Mouse (Mus musculus) activated CD4-positive, CD25-positive, alpha-beta regulatory T cell, adult 9 weeks (primary cell): ENCODE data around the gene Dnpep. TPM values are rescaled to one million over a fixed set of nuclear protein-coding genes. Genes with fewer than 3 reads are reported as not detected.

ENCODE experiments used
- polyA plus RNA-seq: library from polyadenylated mRNA; unstranded; fragments of 100-300 nt; shearing (Covaris generic); gene quantifications from one replicate; pipeline ENCODE4 v1.2.1, GENCODE M21; 2017

Dnpep gene
- 79.7 TPM for polyA plus RNA-seq

DNA sequence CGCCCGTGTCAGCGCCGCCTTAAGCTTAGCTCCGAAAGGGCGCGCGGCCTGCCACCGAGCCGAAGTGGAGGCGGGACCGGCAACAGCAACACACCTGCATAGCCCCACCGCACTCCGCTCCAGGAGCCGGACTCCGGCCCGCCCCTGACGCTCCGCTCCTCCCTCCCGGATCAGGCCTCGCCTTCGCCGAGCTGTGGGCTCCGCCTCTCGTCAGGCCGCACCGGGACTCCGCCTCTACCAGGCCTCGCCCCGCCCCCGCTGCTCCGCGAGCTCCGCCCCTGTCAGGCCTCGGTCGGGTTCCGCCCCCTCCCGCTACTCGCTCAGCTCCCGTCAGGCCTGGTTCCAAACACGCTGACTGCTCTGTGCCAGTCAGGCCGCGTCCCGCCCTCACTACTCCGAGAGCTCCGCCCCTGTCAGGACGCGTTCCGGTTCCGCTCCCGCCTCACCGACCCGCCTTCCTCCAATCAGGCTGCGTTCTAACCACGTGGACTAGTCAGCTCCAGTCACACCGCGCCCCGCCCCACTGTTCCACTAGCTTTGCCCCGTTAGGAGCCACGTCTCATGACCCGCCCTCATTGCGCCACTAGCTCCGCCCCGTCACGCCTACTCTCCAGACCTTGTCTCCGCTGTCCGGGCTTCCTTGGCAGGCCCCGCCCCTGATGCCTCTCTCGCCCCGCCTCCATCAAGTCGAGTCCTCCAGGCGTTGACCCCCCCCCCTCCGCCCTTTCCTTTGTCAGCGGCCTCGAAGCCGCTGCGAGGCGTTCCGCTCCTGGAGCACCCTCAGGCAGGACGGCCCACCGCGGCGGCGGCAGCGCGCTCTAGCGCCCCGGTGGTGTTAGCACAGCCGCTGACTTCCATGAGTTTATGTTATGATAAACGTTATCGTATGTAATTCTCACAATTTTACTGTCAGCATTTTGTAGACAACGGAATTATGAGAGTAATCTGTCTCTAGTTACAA is at the start of gene Dnpep:
Dnpep (minus strand) TSS at position 750 of the 961 bp plus-strand sequence.

DNA sequence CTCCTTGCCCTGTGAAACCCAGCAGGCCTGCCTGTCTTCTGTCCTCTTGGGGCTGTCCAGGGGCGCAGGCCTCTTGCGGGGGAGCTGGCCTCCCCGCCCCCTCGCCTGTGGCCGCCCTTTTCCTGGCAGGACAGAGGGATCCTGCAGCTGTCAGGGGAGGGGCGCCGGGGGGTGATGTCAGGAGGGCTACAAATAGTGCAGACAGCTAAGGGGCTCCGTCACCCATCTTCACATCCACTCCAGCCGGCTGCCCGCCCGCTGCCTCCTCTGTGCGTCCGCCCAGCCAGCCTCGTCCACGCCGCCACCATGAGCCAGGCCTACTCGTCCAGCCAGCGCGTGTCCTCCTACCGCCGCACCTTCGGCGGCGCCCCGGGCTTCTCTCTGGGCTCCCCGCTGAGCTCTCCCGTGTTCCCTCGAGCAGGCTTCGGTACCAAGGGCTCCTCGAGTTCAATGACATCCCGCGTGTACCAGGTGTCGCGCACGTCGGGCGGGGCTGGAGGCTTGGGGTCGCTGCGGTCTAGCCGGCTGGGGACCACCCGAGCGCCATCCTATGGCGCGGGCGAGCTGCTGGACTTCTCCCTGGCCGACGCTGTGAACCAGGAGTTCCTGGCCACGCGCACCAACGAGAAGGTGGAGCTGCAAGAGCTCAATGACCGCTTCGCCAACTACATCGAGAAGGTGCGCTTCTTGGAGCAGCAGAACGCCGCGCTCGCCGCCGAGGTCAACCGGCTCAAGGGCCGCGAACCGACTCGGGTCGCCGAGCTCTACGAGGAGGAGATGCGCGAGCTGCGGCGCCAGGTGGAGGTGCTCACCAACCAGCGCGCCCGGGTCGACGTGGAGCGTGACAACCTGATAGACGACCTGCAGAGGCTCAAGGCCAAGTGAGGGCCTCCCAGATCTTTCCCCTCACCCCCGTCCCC is 42.6 kb upstream of the Dnpep start, which contains the start of gene Des:
Des (plus strand) TSS at position 218 of the 920 bp plus-strand sequence.

DNA sequence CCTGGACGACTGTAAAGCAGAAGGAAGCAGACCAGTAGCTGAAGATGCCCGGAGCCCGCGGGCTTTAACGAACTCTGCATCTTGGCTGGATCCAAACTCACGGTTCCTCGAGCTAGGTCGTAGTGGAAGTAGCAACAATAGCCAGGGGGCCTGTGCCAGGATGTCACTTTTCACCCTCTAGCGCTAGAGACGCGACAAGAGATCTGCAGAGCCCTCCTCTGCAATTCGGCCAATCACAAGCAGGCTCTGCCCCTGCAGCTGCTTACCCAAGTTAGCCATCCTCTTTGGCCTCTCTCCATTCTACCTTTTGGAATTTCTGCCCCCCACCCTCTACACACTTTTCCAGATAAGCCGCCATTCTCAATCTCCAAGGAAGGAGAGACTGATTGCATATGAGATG is 39.6 kb downstream of the Dnpep start, which contains the start of gene Resp18:
Resp18 (minus strand) TSS at position 188 of the 400 bp plus-strand sequence.

DNA sequence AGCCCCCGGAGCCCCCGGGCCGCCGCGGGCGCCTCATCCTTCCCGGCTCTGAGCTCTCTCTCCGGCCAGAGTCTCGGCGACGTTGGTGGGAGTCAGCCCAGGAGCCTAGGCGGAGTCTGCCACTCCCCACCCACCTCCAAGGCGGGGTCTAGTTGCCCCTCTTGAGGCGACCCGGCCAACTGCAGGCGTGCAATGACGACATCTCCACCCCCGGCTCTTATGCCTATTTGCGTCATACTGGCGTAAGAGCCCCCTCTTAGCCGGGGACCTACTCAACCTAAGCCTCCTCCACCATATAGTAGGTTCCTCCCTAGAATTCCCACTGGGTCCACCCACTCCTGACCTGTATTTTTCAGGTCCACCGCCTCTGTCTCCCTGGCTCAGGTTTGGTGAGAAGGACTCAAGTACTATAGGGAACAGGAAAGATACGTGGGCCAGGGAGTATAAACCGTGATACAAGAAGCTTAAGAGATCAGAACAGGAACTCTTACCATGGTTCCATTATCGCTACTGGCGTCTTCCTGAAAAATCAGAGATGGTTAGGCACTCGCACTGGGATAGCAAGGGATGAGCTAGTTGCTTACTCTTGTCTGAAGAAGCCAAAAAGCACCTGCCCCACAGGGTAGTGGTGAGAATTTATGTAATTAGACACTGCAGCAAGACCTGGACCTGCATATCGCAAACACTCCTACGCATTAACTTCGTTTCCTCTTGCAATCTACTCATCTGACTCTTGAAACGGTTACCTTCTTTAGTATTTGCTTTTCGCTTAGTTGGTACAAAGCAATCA is 53.5 kb downstream of the Dnpep start, which contains the start of gene Ptprn:
Ptprn (minus strand) TSS at position 412 of the 790 bp plus-strand sequence.

Other genes starting within 250 kb of the Dnpep start
- 9.5 TPM for gene Nhej1, start 192.8 kb downstream of the Dnpep start, polyA plus RNA-seq
- 0.35 TPM for gene Slc23a3, start 184.1 kb downstream of the Dnpep start, polyA plus RNA-seq
- 173 TPM for gene Cnppd1, start 175.3 kb downstream of the Dnpep start, polyA plus RNA-seq
- 17.2 TPM for gene Retreg2, start 175.2 kb downstream of the Dnpep start, polyA plus RNA-seq
- gene Zfand2b, start 149.3 kb downstream of the Dnpep start, polyA plus RNA-seq: 70.6 TPM
- gene Abcb6, start 137.6 kb downstream of the Dnpep start, polyA plus RNA-seq: 4.2 TPM
- 49.8 TPM for gene Ankzf1, start 125.8 kb downstream of the Dnpep start, polyA plus RNA-seq
- 25.5 TPM for gene Atg9a, start 125.8 kb downstream of the Dnpep start, polyA plus RNA-seq
- gene Glb1l, start 107.2 kb downstream of the Dnpep start, polyA plus RNA-seq: 14.3 TPM
- gene Stk16, start 107.2 kb downstream of the Dnpep start, polyA plus RNA-seq: 115 TPM
- 349 TPM for gene Tuba4a, start 98.1 kb downstream of the Dnpep start, polyA plus RNA-seq
- not detected for gene A630095N17Rik, start 85.9 kb downstream of the Dnpep start, polyA plus RNA-seq
- gene Dnajb2, start 81.6 kb downstream of the Dnpep start, polyA plus RNA-seq: 36.8 TPM
- gene Ptprn, start 53.5 kb downstream of the Dnpep start, polyA plus RNA-seq: 0.15 TPM
- not detected for gene Resp18, start 39.6 kb downstream of the Dnpep start, polyA plus RNA-seq
- 0.12 TPM for gene Des, start 42.3 kb upstream of the Dnpep start, polyA plus RNA-seq
- 0.40 TPM for gene Speg, start 57.3 kb upstream of the Dnpep start, polyA plus RNA-seq
- 87.7 TPM for gene Gmppa, start 117.9 kb upstream of the Dnpep start, polyA plus RNA-seq
- gene Asic4, start 132.4 kb upstream of the Dnpep start, polyA plus RNA-seq: not detected
- 6.6 TPM for gene Chpf, start 161.3 kb upstream of the Dnpep start, polyA plus RNA-seq
- 0.42 TPM for gene Tmem198, start 161.5 kb upstream of the Dnpep start, polyA plus RNA-seq
- not detected for gene Obsl1, start 188.5 kb upstream of the Dnpep start, polyA plus RNA-seq
- gene Inha, start 189.1 kb upstream of the Dnpep start, polyA plus RNA-seq: not detected
- gene Stk11ip, start 203.5 kb upstream of the Dnpep start, polyA plus RNA-seq: 24.9 TPM
- gene Slc4a3, start 228.3 kb upstream of the Dnpep start, polyA plus RNA-seq: not detected